Mouse (Mus musculus) cerebellum, adult 2 months (tissue): Measurements from ENCODE around the gene Kcnma1. TPM values are rescaled to one million over a fixed set of nuclear protein-coding genes. Genes with fewer than 3 reads are reported as not detected.

Experiments
- DNase-seq, 2 experiments: peaks; one replicate each; pipeline ENCODE4 v3.0.0; 2021
- H3K27ac ChIP-seq: fragments of 200-500 bp; 2 replicates; pipeline ENCODE4 v1.5.1; 2012; ENCODE audit warnings: low read length, control low read depth, inconsistent platforms; ENCODE audit not compliant: insufficient read depth
- H3K27me3 ChIP-seq: fragments of 200-500 bp; 2 replicates; pipeline ENCODE4 v1.6.1; 2012; ENCODE audit warnings: inconsistent platforms, mild to moderate bottlenecking, low read length, moderate library complexity; ENCODE audit not compliant: control insufficient read depth, insufficient read depth
- H3K4me1 ChIP-seq: fragments of 200-500 bp; 2 replicates; pipeline ENCODE4 v1.6.1; 2011; ENCODE audit warnings: low read length; ENCODE audit not compliant: control insufficient read depth, insufficient read depth
- H3K4me3 ChIP-seq: fragments of 200-500 bp; replicated peaks from 2 replicates; pipeline ENCODE3; 2011; ENCODE audit warnings: mild to moderate bottlenecking, low read depth, low read length, control low read depth; ENCODE audit not compliant: insufficient read depth
- CTCF ChIP-seq: fragments of 200-500 bp; IDR thresholded peaks from 2 replicates; pipeline ENCODE4 v1.5.1; 2011; ENCODE audit warnings: low read depth, mild to moderate bottlenecking, control low read depth, low read length, moderate library complexity, borderline replicate concordance; ENCODE audit not compliant: insufficient read depth
- POLR2A ChIP-seq: fragments of 200-500 bp; IDR thresholded peaks from 2 replicates; pipeline ENCODE4 v1.6.1; 2011; ENCODE audit warnings: low read length, control low read depth, borderline replicate concordance; ENCODE audit not compliant: insufficient read depth
- WGBS: fragments of 180-500 bp; shearing (Covaris S2); methylation state at CpG from one replicate; pipeline ENCODE4 v1.1.7; 2018; 5-methylcytosine and 5-hydroxymethylcytosine counted together
- polyA plus RNA-seq: library from polyadenylated mRNA; depleted of rRNA; stranded (reverse); fragments of >200 nt; gene quantifications from 2 replicates; pipeline ENCODE4 v1.2.3, GENCODE M21; 2012

The Kcnma1 gene
- polyA plus RNA-seq, 1 experiment: 40.4 TPM

DNA sequence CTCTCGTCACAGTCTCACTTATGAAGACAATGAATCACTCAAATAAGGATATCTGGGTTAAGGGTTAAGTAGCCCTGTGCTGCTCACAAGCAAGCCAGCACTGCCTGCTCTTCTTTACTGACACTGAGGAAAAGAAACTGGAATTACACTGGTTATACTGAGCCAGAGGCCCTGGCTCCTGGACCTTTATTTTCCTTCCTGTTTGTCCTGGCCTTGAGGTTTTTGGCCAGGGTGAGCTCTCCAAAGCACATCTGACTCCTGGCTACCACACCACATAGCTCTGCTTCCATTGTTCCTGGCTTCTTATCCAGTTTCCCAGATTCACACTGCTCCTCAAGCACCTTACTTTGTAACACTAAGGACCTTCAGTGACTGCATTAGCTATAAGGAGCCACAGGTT, 242.5 kb downstream of the Kcnma1 start:
- Histone ChIP-seq H3K4me1 (no peaks in the 10 kb centered on the region), H3K27me3 (no peaks in the 10 kb centered on the region), H3K27ac (no peak overlapping the region), H3K4me3 (no peak overlapping the region)
- DNase-seq: no peak
- TF ChIP-seq POLR2A: no peak
- TF ChIP-seq CTCF: no peak
- 79% methylated on average over 1 of the region's 1 CpGs for WGBS

DNA sequence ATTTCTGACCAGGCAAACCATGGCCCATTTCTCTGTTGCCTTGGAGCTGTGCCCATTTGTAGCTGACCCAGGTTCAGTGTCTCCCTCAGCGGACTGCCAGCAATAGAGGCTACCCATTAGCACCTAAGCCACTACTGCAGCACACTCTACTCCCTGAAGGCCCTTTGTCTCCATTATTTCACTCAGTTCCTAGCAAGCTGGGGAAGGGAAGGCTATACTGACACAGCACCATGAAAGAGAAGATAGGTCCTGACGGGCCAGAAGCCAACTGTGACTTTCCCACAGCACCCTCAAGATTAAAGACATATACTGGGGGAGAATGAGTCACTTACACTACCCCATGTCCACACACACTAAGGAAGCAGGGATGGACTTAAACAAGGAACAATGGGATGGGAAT, 251.8 kb downstream of the Kcnma1 start:
- Histone ChIP-seq H3K4me1 (no peaks in the 10 kb centered on the region), H3K4me3 (no peak overlapping the region), H3K27me3 (no peaks in the 10 kb centered on the region), H3K27ac (no peak overlapping the region)
- DNase-seq: no peak
- TF ChIP-seq CTCF: no peak
- TF ChIP-seq POLR2A: no peak
- 59% methylated on average over 2 of the region's 2 CpGs for WGBS

DNA sequence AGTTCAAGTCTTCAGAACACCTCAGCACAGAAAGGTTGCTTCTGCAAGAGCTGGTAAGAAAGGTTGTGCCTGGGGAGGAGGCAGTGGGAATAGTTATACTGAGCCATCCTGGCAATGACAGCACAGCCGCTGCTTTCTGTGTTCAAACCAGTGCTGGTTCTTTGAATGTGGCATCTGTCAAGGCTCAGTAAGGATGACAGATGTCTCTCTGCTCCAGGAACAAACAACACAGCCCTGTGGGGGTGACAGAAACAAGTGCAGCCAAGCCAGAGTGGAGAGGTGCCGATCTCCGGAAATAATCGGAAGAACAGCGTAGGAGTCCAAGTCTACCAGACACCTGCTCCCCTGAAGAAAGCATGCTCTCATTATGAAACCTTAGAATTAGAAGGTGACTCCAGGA, 254.7 kb downstream of the Kcnma1 start:
- Histone ChIP-seq H3K27me3 (no peaks in the 10 kb centered on the region), H3K4me3 (no peak overlapping the region), H3K27ac (no peak overlapping the region), H3K4me1 (no peaks in the 10 kb centered on the region)
- DNase-seq: no peak
- 24% methylated on average over 5 of the region's 5 CpGs for WGBS
- TF ChIP-seq POLR2A (no peak), CTCF (no peak)

DNA sequence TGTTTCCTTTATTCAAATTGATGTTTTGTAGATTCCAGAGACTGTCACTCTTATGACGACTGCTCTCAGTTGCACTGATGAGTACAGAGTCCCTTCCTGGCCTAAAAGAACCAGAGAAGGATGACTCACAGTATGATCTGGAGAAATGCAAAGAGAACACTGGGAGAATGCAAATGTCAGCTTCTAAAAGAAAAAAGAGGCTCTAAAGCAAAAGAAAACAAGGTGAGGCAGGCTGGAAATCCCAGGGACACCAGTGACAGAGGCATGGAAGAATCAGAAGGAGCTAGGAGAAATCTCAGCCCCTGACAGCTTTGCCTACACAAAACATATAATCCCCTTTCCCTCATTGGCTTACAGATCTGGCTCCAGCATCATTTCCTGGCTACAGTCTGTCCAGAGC, 255.9 kb downstream of the Kcnma1 start:
- H3K4me1 ChIP-seq: no peaks in the 10 kb centered on the region
- no peak overlapping the region for H3K4me3 ChIP-seq
- WGBS: 48% methylated on average over 1 of the region's 1 CpGs
- H3K27ac ChIP-seq: no peak overlapping the region
- TF ChIP-seq CTCF: no peak
- TF ChIP-seq POLR2A: no peak
- H3K27me3 ChIP-seq: no peaks in the 10 kb centered on the region
- DNase-seq: no peak

DNA sequence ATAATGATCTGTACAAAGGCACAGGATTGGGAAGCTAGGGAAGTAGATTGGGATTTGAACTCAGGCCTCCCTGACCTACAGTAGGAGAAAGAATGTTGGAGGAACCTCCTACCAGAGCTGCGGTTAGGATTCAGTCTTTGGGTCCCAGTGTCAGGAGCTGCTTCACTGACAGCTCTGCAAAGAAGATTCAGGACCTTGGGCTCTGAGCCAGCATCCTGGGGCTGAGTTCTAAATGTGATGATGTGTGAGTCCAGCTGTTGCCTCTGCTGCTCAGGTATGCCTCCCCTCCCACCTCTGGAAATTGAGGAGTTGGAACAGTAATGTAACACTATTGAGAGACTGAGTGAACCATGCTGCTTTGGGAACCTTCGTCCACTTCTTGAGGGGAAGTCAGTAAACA, 266.3 kb downstream of the Kcnma1 start:
- H3K4me3 ChIP-seq: no peak overlapping the region
- no peak for DNase-seq
- WGBS: 92% methylated on average over 2 of the region's 2 CpGs
- no peaks in the 10 kb centered on the region for H3K27me3 ChIP-seq
- H3K4me1 ChIP-seq: no peaks in the 10 kb centered on the region
- no peak overlapping the region for H3K27ac ChIP-seq
- TF ChIP-seq CTCF: no peak
- TF ChIP-seq POLR2A: no peak

DNA sequence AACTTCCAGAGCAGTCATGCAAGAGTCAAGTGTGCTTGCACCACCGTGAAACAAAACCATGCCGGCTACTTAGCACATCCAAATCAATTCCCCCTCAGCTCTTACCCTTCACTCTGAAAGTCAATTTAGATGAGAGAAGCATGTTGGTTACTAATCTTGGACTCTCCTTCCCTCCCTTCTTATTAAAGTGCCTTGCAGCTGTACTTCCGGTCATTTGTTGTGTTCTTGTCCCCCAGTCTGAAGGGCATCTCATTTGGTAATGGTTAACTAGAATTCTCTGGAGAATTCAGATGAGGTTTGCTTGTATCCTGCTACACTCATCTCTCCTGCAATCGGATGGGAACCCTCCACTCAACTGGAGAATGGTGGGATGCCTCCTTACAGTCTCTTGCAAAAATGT, 267.3 kb downstream of the Kcnma1 start:
- no peak overlapping the region for H3K4me3 ChIP-seq
- no peak overlapping the region for H3K27ac ChIP-seq
- no peak for TF ChIP-seq POLR2A
- TF ChIP-seq CTCF: no peak
- H3K4me1 ChIP-seq: no peaks in the 10 kb centered on the region
- no peak for DNase-seq
- WGBS: 91% methylated on average over 4 of the region's 4 CpGs
- H3K27me3 ChIP-seq: no peaks in the 10 kb centered on the region

DNA sequence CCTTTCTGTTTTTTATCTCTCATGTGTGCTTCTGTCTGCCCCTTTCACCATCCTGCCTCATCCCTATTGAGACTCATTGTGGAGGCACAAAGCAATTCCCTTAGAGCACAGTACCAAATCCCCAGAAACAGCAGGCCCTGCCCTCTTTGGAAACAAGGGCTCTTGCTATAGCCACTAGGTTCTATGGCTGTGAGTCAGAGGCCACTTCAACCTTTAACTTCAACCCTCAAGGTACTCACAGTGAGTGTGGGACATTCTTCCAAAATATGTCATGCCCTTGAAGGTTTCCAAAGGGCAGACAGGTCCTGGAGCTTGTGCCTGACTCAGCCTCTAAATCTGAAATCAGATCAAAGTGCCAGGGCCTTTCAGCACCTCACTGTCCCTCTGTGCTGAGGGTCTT, 272.8 kb downstream of the Kcnma1 start:
- H3K27me3 ChIP-seq: no peaks in the 10 kb centered on the region
- no peak overlapping the region for H3K27ac ChIP-seq
- TF ChIP-seq CTCF: no peak
- TF ChIP-seq POLR2A: no peak
- H3K4me1 ChIP-seq: no peaks in the 10 kb centered on the region
- no peak for DNase-seq
- H3K4me3 ChIP-seq: no peak overlapping the region

DNA sequence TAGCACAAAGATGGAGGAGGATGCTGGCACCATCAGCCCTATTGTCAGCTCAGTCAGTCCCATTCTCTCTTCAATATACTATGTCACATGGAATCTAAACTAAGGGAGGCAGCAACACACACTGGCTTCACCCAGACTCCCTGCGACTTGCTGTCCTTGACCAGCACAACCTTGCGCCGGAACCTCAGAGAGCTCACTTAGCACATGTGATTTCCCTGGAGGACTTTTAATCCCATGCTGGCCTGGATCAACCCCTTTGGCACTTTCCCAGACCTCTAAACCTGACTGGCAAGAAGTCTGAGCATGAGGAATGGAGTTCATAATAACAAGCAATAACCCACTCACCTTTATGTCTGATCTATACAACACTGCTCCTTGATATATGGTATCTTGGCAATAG, 280.1 kb downstream of the Kcnma1 start:
- no peak for TF ChIP-seq POLR2A
- no peak for TF ChIP-seq CTCF
- WGBS: 72% methylated on average over 3 of the region's 3 CpGs
- DNase-seq: no peak
- H3K4me3 ChIP-seq: no peak overlapping the region
- H3K4me1 ChIP-seq: no peaks in the 10 kb centered on the region
- H3K27ac ChIP-seq: no peak overlapping the region
- no peaks in the 10 kb centered on the region for H3K27me3 ChIP-seq

DNA sequence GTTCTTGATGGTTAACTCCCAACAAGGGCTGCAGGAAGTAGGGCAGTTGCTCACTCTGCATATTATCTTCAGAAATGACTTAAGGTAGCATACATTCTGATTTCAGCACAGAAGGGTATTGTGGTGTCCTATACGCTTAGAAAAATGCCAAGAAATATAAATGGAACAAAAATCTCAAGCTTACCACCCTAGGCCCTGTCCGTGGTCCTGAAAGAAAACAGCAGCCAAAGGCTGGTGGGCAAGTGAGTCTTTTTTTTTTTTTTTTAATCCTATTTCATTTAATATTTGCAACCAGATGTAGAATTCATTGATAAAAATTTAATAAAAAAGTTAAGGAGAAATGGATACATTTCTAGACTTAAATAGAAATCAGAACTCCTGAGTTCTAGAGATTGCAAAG, 284.9 kb downstream of the Kcnma1 start:
- no peak for DNase-seq
- H3K27ac ChIP-seq: no peak overlapping the region
- 0 out of 2 replicates have a peak, but pooled peaks cover 2% of the 10 kb centered on the region for H3K4me1 ChIP-seq
- WGBS: 75% methylated on average over 2 of the region's 2 CpGs
- H3K4me3 ChIP-seq: no peak overlapping the region
- no peak for TF ChIP-seq POLR2A
- TF ChIP-seq CTCF: no peak
- H3K27me3 ChIP-seq: no peaks in the 10 kb centered on the region
